Mouse (Mus musculus): ENCODE measurements around the gene Acly. TPM values are rescaled to one million over a fixed set of nuclear protein-coding genes. Genes with fewer than 3 reads are reported as not detected.

Acly gene
- total and polyA plus RNA-seq, 2 experiments from 2014 or later: 35.5 to 75.6 TPM

DNA sequence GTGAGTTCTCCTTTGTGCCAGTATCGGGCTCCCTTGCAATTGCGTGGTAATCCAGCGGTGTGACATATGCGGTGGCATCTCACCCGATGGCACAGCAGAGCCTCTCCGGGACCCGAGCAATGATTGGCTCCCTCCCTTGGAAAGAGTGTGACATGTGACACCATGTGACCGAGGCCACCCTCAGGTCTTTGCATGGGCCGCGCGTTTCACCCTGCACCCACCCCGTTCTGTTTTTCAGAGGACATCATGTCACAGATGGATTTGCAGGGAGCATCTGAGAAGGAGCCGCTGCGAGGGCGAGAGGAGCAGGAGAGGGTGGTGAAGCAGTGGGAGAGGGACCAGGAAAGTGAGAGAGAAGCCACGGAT lies 43.4 kb upstream of the Acly start:
- H3K4me1 ChIP-seq (ENCODE audit: control insufficient read depth, insufficient read depth): peaks cover 16% of the 10 kb centered on the region
- no peak overlapping the region for H3K27ac ChIP-seq (ENCODE audit: low read depth)
- H3K4me2 ChIP-seq (ENCODE audit: low read depth, low read length): peak overlapping the region; percentile 54
- H3K9ac ChIP-seq (replicated peaks; ENCODE audit: low read depth, low read length): no peak overlapping the region
- TF ChIP-seq EP300 (IDR thresholded peaks at IDR 0.05; ENCODE audit: low read depth) (no peak), CTCF (IDR thresholded peaks at IDR 0.05; ENCODE audit: low read depth) (no peak)
- peak overlapping the region; percentile 25 for H3K4me3 ChIP-seq (ENCODE audit: low read depth, low read length)
- H3K27me3 ChIP-seq (ENCODE audit: control insufficient read depth, insufficient read depth, low read length): no peaks in the 10 kb centered on the region
- ATAC-seq (ENCODE audit: insufficient read depth, low read depth) (no peak), DNase-seq (ENCODE audit: low spot score) (no peak)
- no peaks in the 10 kb centered on the region for H3K36me3 ChIP-seq (replicated peaks; ENCODE audit: control insufficient read depth, insufficient read depth, low read length)
- 10% methylated on average over 16 of the region's 16 CpGs for WGBS
- no peaks in the 10 kb centered on the region for H3K9me3 ChIP-seq (replicated peaks; ENCODE audit: control insufficient read depth, low read length)

DNA sequence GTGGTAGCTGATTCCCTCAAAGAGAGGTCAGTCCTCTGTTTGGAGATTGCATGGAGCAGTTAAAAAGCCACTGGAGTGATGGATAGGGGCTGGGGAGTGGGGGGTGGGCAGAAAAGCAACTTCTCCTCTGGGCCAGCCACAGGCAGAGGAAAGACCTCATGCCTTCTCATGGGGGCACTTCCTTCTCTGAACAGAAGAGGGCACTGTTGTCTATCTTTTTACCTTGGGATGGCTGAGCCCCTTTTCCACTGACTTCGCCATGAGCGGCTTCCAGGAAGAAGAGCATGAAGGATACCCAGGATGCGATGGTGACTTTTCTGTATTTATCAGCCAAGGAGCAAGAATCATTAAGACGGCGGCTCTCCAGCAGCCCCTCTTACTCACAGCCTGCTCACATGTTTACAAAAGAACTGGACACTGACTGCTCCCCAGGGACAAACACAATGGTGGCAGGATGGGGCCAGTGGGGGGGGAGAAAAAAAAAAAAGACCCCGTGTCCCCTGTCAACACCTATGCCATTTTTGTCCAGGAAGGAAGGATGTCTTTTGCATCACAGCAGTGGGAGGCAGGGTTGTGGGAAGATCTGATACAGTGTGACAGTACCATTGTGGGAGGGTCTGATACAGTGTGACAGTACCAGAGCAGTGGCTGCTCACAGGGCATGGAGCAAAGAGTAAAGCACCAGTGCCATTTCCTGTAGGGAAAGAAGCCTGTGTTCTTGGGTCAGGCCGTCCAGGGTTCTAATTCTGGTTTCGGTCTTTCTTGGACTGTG lies 42.8 kb upstream of the Acly start:
- H3K27me3 ChIP-seq (ENCODE audit: control insufficient read depth, insufficient read depth, low read length): no peaks in the 10 kb centered on the region
- DNase-seq (ENCODE audit: low spot score) (peak; percentile 76), ATAC-seq (ENCODE audit: insufficient read depth, low read depth) (peak; percentile 42; the same call in 1 of the 2 replicates)
- H3K9me3 ChIP-seq (replicated peaks; ENCODE audit: control insufficient read depth, low read length): no peaks in the 10 kb centered on the region
- no peak overlapping the region for H3K27ac ChIP-seq (ENCODE audit: low read depth)
- no peak overlapping the region for H3K9ac ChIP-seq (replicated peaks; ENCODE audit: low read depth, low read length)
- peak overlapping the region; percentile 54 for H3K4me2 ChIP-seq (ENCODE audit: low read depth, low read length)
- no peaks in the 10 kb centered on the region for H3K36me3 ChIP-seq (replicated peaks; ENCODE audit: control insufficient read depth, insufficient read depth, low read length)
- 7% methylated on average over 8 of the region's 8 CpGs for WGBS
- peaks cover 12% of the 10 kb centered on the region for H3K4me1 ChIP-seq (ENCODE audit: control insufficient read depth, insufficient read depth)
- TF ChIP-seq EP300 (IDR thresholded peaks at IDR 0.05; ENCODE audit: low read depth) (no peak), CTCF (IDR thresholded peaks at IDR 0.05; ENCODE audit: low read depth) (peak; percentile 83)
- peak overlapping the region; percentile 25 for H3K4me3 ChIP-seq (ENCODE audit: low read depth, low read length)

DNA sequence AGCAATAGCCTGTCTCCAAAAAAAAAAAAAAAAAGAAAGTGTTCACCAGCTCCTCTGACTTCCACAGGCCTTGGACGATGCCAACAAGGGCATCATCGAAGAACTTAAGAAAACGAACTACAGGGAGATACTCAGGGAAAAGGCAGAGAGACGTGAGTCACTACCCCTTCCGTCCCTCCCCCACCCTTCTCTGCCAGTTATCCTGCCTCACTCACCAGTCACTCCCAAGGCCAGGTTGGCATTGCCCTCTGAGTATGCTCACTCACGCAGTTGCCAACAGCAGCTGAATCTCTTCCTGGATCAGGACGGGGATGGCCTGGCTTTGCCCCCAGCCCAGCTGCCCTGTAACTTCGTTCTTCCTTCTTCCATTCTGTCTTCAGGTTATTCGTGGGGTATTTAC lies 42.0 kb upstream of the Acly start:
- H3K36me3 ChIP-seq (replicated peaks; ENCODE audit: control insufficient read depth, insufficient read depth, low read length): no peaks in the 10 kb centered on the region
- peaks cover 7% of the 10 kb centered on the region for H3K4me1 ChIP-seq (ENCODE audit: control insufficient read depth, insufficient read depth)
- no peak overlapping the region for H3K27ac ChIP-seq (ENCODE audit: low read depth)
- no peak for ATAC-seq (ENCODE audit: insufficient read depth, low read depth)
- no peak for DNase-seq (ENCODE audit: low spot score)
- H3K4me2 ChIP-seq (ENCODE audit: low read depth, low read length): no peak overlapping the region
- H3K27me3 ChIP-seq (ENCODE audit: control insufficient read depth, insufficient read depth, low read length): no peaks in the 10 kb centered on the region
- H3K4me3 ChIP-seq (ENCODE audit: low read depth, low read length): no peak overlapping the region
- H3K9me3 ChIP-seq (replicated peaks; ENCODE audit: control insufficient read depth, low read length): no peaks in the 10 kb centered on the region
- no peak overlapping the region for H3K9ac ChIP-seq (replicated peaks; ENCODE audit: low read depth, low read length)
- no peak for TF ChIP-seq EP300 (IDR thresholded peaks at IDR 0.05; ENCODE audit: low read depth)
- no peak for TF ChIP-seq CTCF (IDR thresholded peaks at IDR 0.05; ENCODE audit: low read depth)
- WGBS: 54% methylated on average over 9 of the region's 9 CpGs

DNA sequence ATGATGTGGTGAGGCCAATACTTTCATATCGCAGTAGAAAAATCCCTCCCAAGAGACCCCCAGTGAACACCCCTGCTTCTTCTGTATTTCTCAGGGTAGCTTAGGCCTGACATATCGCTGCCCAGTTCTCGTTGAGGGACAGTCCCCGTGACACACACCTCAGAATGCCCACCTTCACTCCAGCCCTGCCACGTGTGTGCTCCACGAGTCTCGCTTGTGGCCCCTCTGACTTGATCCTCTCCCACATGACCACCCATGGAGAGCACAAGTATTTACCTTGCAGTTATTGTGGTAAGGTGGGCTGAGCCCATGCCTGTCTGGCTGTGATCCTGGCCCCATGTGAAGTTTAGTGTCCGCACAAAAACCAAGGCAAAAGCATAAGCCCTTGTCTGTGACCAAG lies 40.9 kb upstream of the Acly start:
- Histone ChIP-seq H3K9me3 (replicated peaks; ENCODE audit: control insufficient read depth, low read length) (no peaks in the 10 kb centered on the region), H3K4me1 (ENCODE audit: control insufficient read depth, insufficient read depth) (peaks cover 7% of the 10 kb centered on the region), H3K36me3 (replicated peaks; ENCODE audit: control insufficient read depth, insufficient read depth, low read length) (no peaks in the 10 kb centered on the region), H3K27me3 (ENCODE audit: control insufficient read depth, insufficient read depth, low read length) (no peaks in the 10 kb centered on the region), H3K4me3 (ENCODE audit: low read depth, low read length) (no peak overlapping the region), H3K27ac (ENCODE audit: low read depth) (no peak overlapping the region), H3K4me2 (ENCODE audit: low read depth, low read length) (no peak overlapping the region), H3K9ac (replicated peaks; ENCODE audit: low read depth, low read length) (no peak overlapping the region)
- ATAC-seq (ENCODE audit: insufficient read depth, low read depth) (no peak), DNase-seq (ENCODE audit: low spot score) (no peak)
- WGBS: 84% methylated on average over 8 of the region's 8 CpGs
- TF ChIP-seq CTCF (IDR thresholded peaks at IDR 0.05; ENCODE audit: low read depth): no peak
- TF ChIP-seq EP300 (IDR thresholded peaks at IDR 0.05; ENCODE audit: low read depth): no peak

DNA sequence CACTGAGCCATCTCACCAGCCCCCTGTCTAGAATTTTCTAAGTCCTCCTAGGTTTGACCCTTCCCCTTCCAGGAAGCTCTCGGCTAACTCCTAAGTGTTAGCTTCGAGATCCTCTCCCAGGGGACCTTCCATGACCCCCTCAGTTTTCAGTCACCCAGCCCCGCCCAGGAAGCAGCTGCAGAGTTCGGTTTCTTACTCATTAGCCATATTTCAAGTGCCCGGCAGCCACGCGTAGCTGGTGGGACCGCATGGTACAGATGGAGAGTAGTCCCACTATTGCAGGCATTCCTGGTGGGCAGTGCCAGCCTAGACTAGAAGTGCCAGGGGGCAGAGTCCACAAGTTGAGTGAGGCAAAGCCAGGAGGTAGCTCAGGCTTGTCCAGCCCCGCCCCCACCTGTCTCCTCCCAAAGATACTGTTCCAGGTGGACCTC lies 40.0 kb upstream of the Acly start:
- Histone ChIP-seq H3K4me2 (ENCODE audit: low read depth, low read length) (no peak overlapping the region), H3K9me3 (replicated peaks; ENCODE audit: control insufficient read depth, low read length) (no peaks in the 10 kb centered on the region), H3K4me3 (ENCODE audit: low read depth, low read length) (no peak overlapping the region), H3K4me1 (ENCODE audit: control insufficient read depth, insufficient read depth) (peaks cover 7% of the 10 kb centered on the region), H3K27ac (ENCODE audit: low read depth) (no peak overlapping the region), H3K9ac (replicated peaks; ENCODE audit: low read depth, low read length) (no peak overlapping the region), H3K36me3 (replicated peaks; ENCODE audit: control insufficient read depth, insufficient read depth, low read length) (no peaks in the 10 kb centered on the region), H3K27me3 (ENCODE audit: control insufficient read depth, insufficient read depth, low read length) (no peaks in the 10 kb centered on the region)
- TF ChIP-seq CTCF (IDR thresholded peaks at IDR 0.05; ENCODE audit: low read depth) (no peak), EP300 (IDR thresholded peaks at IDR 0.05; ENCODE audit: low read depth) (no peak)
- ATAC-seq (ENCODE audit: insufficient read depth, low read depth): no peak
- WGBS: 50% methylated on average over 9 of the region's 9 CpGs
- DNase-seq (ENCODE audit: low spot score): no peak

DNA sequence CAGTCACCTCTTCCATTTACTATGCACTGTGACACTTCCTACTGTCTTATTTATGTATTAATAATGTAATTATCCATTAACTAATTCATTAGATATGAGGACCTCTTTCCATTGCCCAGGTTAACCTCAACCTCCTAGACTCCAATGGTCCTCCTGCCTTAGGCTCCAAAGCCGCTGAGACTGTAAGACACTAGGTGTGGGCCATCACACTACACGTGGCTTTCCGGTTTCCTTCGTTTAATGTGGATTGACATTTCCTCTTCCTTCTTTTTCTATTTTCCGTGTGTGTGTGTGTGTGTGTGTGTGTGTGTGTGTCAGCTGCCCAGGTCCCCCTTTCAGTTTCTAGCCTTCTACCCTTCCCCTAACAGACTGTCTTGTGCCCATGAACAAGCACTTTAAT lies 39.4 kb upstream of the Acly start:
- Histone ChIP-seq H3K27me3 (ENCODE audit: control insufficient read depth, insufficient read depth, low read length) (no peaks in the 10 kb centered on the region), H3K4me1 (ENCODE audit: control insufficient read depth, insufficient read depth) (peaks cover 7% of the 10 kb centered on the region), H3K36me3 (replicated peaks; ENCODE audit: control insufficient read depth, insufficient read depth, low read length) (no peaks in the 10 kb centered on the region), H3K9ac (replicated peaks; ENCODE audit: low read depth, low read length) (no peak overlapping the region), H3K4me2 (ENCODE audit: low read depth, low read length) (no peak overlapping the region), H3K4me3 (ENCODE audit: low read depth, low read length) (no peak overlapping the region), H3K27ac (ENCODE audit: low read depth) (no peak overlapping the region), H3K9me3 (replicated peaks; ENCODE audit: control insufficient read depth, low read length) (no peaks in the 10 kb centered on the region)
- no peak for ATAC-seq (ENCODE audit: insufficient read depth, low read depth)
- 71% methylated on average over 5 of the region's 5 CpGs for WGBS
- DNase-seq (ENCODE audit: low spot score): no peak
- no peak for TF ChIP-seq EP300 (IDR thresholded peaks at IDR 0.05; ENCODE audit: low read depth)
- TF ChIP-seq CTCF (IDR thresholded peaks at IDR 0.05; ENCODE audit: low read depth): no peak
